Mouse (Mus musculus): ENCODE measurements at regions not wholly inside any gene's neighbourhood (a gene's known extent, or its start where the extent isn't known, plus 50 kb on each side); places are given as distances from the start of the nearest gene placed in this dataset.

GRCm38 (mm10) chr1:154995778-154996390 lies 103.6 kb downstream of the Ier5 start:
- no peak for DNase-seq

DNA sequence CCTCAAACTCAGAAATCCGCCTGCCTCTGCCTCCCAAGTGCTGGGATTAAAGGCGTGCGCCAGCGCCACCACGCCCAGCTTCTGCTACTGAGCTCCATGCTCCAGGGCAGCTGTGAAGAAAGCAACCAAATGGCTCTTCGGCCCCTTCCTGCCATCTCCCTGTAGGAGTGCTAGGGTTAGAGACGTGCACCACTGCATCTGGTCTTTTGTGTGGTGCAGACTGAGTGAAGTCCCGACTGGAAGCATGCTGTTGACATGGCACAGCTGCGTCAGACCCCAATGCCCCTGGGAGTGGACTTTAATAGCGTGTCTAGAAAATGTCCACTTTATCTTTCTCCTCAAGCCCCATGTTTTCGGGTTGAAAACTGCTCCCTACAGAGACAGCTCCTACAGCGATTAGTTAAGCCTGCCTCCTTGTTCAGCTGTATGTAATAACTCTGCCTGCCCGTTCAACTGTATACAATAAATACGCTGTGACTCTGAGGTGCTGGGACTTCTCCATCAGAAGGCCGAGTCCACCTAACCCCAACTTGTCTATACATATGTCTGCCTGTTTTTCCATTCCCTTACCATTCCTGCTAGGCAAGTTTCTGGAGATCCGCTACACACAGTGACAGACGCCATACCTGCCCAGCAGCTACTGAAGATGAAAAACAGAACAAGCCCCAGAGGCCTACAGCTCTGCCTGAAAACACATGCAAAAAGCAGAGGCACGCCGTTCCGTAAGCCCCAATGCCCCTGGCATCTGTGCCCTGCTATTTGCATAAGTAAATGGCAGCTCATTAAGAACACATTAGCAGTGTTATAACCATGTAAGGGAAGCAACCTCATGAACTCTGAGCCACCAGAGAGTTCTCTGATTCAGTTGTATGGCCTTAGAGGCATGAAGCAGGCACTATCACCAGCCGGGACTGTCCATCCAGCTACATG lies 105.2 kb downstream of the Ier5 start:
- DNase-seq = no peak

- no peak for DNase-seq
These were observed 99.0 kb upstream of the Cacna1e start for GRCm38 (mm10) chr1:154983325-154983724.

- no peak for DNase-seq
These were observed 98.5 kb upstream of the Cacna1e start for GRCm38 (mm10) chr1:154982836-154983235.

GRCm38 (mm10) chr1:154981687-154982086 lies 97.4 kb upstream of the Cacna1e start:
- no peak for DNase-seq

GRCm38 (mm10) chr1:154975732-154976131 lies 91.4 kb upstream of the Cacna1e start:
- DNase-seq = no peak

- no peak for DNase-seq
These were observed 77.0 kb upstream of the Cacna1e start for GRCm38 (mm10) chr1:154961271-154961670.

DNA sequence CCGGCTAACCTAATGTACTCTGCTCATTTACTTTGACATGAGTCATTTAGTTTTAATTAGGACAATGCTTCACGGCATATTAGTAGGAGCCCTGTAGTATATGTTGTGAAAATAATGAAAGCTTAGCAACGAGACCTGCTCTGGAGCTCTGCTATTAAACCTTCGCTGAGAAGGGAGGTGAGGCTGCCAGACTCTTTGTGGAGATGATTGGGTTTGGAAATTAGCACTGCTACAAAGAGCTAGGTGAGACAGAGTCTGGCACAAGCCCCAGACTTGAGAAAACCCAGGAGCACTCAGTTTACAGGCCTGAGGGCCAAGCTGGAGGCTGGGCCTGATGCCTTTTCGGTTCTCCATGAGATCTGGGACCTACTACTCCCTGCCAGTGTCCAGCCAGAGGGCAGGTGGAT lies 72.3 kb upstream of the Cacna1e start:
- no peak for DNase-seq

DNA sequence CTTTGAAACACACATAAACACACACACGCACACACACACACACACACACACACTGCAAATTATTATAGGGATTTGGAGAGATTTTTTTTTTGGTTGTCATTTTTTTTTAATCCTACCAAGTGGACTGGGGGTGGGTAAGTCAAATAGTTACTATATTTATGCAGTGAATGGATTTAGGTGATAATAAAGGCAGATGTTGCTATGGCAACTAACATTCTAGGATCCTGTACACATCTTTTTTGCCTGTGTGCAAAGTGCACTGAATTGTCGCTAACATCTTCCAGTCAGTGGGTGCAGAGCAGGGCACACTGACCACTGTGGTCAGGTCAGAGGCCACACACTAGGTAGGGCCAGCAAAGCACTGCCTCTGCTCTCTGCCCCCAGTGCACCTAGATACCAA lies 68.4 kb upstream of the Cacna1e start:
- no peak for DNase-seq
